Mouse (Mus musculus) ES-E14 (cell line): ENCODE results near the gene Apol7b.
"Not testable (repeated sequence)": the region's sequence is repeated elsewhere in the genome, so short reads cannot be mapped to it uniquely, and the experiment has no call there.

ENCODE experiments used
- HCFC1 ChIP-seq: IDR thresholded peaks from 2 replicates; pipeline ENCODE4 v1.6.1; 2012; ENCODE audit warnings: low read length, inconsistent platforms, borderline replicate concordance; ENCODE audit not compliant: insufficient read depth
- MAFK ChIP-seq: IDR thresholded peaks from 2 replicates; pipeline ENCODE4 v1.6.1; 2014; ENCODE audit warnings: mild to moderate bottlenecking, low read depth, low read length, inconsistent platforms; ENCODE audit not compliant: insufficient read depth
- ZNF384 ChIP-seq: IDR thresholded peaks from 2 replicates; pipeline ENCODE4 v1.6.1; 2012; ENCODE audit warnings: low read depth, low read length, inconsistent platforms

- TF ChIP-seq MAFK, ZNF384, HCFC1: not testable (repeated sequence)
Observed at GRCm38 (mm10) chr15:77445668-77446067, 1.6 kb downstream of the Apol7b start.
